Mouse (Mus musculus) retina, embryonic 14.5 days (tissue): ENCODE measurements around the gene Pycr2.

Experiments used
- DNase-seq: peaks from one replicate; pipeline ENCODE4 v3.0.0-alpha.2; 2015; ENCODE audit warnings: low spot score

Pycr2 gene

GRCm38 (mm10) chr1:180941726-180942125 is 37.6 kb downstream of the Pycr2 start:
- DNase-seq = no peak

GRCm38 (mm10) chr1:180942166-180943031 is 38.3 kb downstream of the Pycr2 start, which contains the start of gene Tmem63a:
TSS of gene Tmem63a (plus strand) at chr1:180942344.
- DNase-seq = peak; percentile 71

- no peak for DNase-seq
Observed at GRCm38 (mm10) chr1:180943032-180943644, 39.0 kb downstream of the Pycr2 start.

- no peak for DNase-seq
Observed at GRCm38 (mm10) chr1:180943896-180944295, 39.8 kb downstream of the Pycr2 start.

- DNase-seq = no peak
Observed at GRCm38 (mm10) chr1:180944553-180944952, 40.5 kb downstream of the Pycr2 start.

GRCm38 (mm10) chr1:180945001-180945980 is 41.2 kb downstream of the Pycr2 start:
- DNase-seq = peak; percentile 54

- no peak for DNase-seq
Observed at GRCm38 (mm10) chr1:180946448-180946847, 42.4 kb downstream of the Pycr2 start.

- DNase-seq = no peak
Observed at GRCm38 (mm10) chr1:180952085-180952746, 48.1 kb downstream of the Pycr2 start.

GRCm38 (mm10) chr1:180952808-180953207 is 48.7 kb downstream of the Pycr2 start:
- DNase-seq = no peak

- DNase-seq = no peak
Observed at GRCm38 (mm10) chr1:180956401-180956800, 52.3 kb downstream of the Pycr2 start.

GRCm38 (mm10) chr1:180956973-180957381 is 52.9 kb downstream of the Pycr2 start:
- DNase-seq = no peak
